Mouse (Mus musculus) thymus, postnatal 36 days (tissue): ENCODE data around the gene Bmpr1b.
A peak's percentile ranks its signal among the peaks of the same experiment; 100 is the strongest.
"Not testable (repeated sequence)": the region's sequence is repeated elsewhere in the genome, so short reads cannot be mapped to it uniquely, and the experiment has no call there.

ENCODE experiments used
- DNase-seq, 2 experiments: peaks; one replicate each; pipeline ENCODE4 v3.0.0; 2022; ENCODE audit warnings: mixed read lengths in 2 of 2

Bmpr1b gene

DNA sequence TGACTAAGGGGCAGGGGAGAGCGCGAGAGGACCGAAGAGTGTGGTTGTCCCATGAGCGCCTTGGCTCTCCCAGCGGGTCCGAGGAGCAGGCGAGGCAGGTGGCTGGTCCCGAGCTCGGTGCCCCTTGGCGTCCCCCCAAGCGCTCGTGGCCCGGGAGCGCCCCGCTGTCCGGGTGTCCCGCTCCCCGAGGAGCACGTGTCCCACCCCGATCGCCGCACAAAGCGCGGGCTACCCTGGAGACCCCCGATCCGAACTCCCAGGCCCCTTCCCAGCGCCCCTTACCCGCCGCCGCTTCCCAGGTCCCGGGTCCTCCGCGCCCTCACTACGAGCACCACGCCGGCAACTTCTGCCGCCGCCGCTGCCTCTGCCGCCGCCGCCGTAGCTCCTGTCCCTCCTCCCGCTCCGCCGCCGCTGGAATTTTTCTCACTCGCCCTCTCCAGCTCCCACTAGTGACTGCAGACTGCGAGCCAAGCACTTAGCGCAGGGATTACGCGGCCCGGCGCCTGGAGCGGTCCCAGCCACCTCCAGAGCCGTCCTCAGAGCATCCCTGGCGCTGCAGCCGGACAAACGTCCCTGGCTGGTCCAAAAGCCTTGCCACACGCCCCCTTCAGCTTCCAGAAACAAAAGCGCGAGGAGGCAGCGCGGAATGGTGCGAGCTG is at the start of gene Bmpr1b:
Gene Bmpr1b (minus strand): TSS at position 563 of the 659 bp plus-strand sequence.
- peak in 1 of 2 experiments; percentile 9 for DNase-seq

DNA sequence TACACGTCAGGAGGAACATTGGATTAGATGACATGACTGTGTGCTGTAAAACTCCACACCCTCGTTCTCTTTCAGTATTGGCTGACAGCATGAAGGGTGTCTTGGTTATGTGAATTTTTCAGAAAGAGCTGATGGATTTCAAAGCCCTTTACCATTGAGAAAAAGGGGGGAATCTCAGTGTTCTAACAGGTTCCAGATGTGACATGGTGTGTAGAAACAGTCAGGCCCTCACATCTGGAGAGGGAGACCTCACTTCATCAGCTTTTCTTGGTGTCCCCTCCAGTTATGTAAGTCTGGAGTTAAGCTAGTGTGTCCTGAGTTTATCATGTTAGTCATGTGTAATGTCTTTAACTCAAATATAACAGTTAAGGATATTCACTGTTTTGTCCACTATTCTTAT is 43.6 kb upstream of the Bmpr1b start:
- DNase-seq = no peak

DNA sequence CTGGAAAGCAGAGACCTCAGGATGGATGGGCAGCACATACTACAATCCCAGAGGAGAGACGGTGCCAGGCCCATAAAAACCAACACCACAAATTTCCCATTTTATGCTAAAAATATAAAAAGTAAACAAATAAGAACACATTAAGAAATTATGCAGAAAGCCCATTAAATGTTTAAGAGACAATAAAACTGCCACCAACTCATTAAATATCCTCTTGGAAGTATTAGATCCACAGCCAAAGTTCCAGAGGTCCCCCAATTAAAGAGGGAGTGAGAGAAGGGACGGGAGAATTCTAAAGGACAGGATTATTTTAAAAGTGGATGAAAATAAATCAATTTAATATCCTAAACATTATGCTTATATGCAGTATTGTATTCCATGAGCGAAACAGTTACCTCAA is 43.0 kb upstream of the Bmpr1b start:
- no peak for DNase-seq

DNA sequence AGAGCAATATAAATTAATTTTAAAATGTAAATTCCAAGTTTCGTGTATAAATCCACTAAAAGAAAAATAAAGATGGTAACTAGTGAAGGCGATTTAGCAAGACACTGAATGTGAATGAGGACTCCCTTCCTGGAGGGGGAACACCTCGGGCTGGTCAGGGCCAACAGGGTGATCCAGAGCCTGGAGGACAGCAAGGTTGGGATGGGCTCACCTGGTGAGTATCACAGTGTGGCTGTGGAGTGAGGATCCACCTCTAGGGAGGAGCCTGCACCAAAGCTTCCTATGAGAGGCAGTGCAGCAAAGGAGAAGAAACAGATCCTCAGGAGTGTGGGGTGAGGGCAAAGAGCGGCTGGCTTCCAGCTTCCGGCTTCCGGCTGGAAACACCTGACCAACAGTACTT is 40.8 kb upstream of the Bmpr1b start:
- no peak for DNase-seq

DNA sequence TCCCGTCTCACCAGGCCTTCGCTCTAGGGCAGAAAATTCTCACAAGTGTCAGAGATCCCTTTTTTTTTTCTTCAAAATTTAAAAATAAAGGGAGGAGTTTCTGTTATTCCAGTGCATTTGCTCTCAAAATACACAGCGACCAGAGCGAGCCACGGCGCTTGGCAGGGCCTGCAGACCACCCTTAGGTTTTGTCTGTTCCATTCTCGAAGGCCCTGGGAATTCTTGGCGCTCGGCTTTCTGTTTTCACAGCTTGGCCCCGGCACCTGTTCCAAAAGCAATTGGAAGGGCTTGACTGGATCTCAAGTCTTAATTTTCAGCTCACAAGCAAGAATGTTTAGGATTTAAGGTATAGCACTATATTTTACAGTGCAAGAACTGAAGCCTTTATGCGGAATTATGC is 39.8 kb upstream of the Bmpr1b start:
- no peak for DNase-seq

DNA sequence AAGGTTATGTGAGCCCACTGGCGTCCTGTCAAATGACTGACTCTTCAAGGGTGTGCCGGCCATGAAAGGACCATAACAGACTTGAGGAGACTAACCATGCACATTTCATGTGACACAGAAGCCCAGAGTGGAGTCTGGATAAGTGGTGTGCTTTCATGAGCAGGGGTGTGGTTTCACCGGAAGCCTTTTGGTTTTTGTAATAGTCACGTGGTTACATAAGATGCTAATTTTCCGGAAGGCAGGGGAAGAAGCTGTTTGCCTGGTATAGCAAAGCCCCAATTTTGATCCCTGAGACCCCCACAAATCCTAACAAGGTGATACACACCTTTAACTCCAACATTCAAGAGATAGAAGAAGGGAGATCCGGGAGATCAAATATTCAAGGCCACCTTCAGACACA is 38.3 kb upstream of the Bmpr1b start:
- no peak for DNase-seq

DNA sequence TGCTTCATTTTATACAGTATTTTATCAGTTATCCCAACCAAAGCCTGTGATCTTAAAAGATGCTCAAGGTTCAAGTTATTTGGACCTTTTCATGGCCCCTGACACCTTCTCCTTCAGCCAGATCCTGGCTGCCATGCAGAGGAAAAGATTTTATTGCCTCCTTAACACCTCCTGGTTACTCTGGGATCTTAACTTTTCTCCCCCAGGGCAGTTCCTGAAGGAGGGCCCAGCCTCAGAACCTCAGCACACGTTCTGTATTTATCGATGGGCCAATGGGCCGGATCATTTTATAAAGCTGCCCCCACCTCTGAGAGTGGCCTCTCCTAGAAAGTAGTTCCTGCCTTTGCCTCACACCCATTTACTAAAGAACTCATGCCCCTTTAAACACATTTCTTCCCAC is 37.1 kb upstream of the Bmpr1b start:
- no peak for DNase-seq

DNA sequence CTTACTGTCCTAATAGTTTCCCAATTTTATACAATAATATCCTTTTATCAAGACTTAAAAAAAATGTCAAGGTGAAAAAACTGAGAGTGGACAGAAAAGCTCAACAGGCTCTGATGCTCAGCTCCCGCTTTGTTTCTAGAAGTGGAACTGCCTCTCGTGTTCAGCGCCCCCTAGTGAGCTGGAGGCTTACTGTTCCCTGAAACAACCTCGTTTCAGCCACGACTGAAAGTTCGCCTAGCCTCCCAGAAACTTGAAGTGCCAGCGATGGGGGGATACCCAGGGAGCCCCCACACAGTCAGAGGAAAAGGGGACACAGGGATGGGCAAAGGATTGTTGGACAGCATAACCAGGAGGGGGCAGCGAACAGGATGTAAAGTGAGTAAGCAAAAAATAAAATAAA is 26.9 kb upstream of the Bmpr1b start:
- no peak for DNase-seq

DNA sequence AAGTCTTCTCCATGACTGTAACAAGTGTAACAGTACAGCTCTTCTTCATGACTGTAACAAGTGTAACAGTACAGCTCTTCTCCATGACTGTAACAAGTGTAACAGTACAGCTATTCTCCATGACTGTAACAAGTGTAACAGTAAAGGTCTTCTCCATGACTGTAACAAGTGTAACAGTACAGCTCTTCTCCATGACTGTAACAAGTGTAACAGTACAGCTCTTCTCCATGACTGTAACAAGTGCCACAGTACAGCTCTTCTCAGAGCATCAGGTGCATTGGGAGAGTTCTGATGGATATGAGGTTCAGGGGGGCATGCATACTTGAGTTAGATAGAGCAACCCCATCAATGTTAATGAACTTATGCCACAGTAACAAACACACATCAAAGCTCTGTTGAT is 22.4 kb upstream of the Bmpr1b start:
- not testable (repeated sequence) for DNase-seq

DNA sequence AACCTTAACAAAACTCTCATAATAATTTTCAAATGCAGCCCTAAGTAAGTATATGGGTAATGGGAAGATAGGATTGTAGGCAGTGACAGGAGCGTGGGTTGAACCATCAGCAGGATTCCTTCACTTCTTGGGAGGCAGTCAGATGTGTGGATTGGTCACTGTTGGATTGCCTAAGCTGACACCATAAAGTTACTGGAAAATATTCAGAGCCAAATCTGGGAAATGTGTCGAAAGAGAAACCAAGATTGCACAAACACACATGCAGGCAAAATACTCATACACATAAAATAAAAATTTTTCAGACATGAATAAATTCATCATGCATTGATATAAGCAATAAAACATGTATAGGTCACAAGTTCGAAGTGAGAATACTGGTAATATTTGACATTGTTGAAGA is 17.3 kb upstream of the Bmpr1b start:
- no peak for DNase-seq

DNA sequence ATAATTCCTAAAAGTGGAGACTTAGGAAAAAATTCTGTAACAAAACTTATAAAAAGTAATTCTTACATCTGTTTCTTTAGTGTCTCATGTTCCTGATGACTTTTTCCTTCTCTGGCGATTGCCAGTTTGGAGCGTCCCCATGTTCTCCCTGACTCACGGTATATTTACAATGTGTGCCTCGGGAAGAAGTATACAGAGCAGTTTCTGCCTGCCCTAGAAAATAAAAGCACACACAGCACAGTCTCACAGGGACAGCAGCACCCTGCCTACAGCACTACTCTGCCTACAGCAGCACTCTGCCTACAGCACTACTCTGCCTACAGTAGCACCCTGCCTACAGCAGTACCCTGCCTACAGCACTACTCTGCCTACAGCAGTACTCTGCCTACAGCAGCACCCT is 4.8 kb upstream of the Bmpr1b start:
- no peak for DNase-seq

DNA sequence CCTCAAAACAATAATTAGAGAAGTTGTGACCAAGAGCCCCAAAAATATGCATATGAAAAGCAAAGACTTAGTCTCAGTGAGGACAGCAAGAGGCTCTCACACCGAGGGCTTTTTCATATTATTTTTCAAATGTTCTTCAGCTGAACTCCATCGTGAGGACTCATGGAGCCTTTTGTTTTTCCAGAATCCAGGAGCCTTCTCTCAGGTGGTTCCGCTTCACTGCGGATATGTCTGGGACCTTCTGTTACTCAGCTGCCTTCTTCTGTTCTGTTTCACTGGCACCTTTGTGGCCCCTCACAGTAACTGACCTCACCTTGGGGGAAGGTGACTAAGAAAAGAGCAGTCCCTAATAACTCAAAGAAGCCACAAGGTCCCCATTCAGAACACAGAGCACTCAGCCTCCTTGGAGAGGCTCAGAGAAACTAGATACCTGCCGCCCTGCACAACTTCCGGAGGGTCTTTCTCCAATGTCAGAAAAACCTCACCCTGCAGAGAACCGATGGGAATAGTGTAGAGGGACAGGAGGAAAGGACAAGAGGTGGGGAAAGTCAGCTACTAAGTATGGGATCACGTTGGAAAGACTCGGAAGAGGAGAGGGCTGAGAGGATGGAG is 868 bp downstream of the Bmpr1b start:
- no peak for DNase-seq

DNA sequence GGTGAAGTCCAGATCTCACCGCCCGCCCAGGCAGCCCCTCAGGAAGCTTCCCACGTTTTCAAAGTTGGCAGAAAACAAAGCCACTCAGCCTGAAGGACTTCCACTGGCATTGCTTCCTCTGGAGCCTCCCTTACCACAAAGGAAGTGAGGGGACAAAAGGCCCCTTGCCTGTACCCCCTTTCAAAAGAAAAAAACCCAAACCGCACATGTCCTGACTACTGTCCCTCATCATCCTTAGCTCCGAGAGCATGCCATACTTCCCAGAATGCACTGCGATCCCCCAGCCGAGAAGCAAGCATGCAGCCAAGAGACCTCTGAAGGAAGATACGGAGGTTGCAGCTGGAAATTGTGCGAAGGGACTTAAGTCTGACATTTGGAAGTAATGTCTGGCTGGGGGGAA is 4.2 kb downstream of the Bmpr1b start:
- DNase-seq = no peak

DNA sequence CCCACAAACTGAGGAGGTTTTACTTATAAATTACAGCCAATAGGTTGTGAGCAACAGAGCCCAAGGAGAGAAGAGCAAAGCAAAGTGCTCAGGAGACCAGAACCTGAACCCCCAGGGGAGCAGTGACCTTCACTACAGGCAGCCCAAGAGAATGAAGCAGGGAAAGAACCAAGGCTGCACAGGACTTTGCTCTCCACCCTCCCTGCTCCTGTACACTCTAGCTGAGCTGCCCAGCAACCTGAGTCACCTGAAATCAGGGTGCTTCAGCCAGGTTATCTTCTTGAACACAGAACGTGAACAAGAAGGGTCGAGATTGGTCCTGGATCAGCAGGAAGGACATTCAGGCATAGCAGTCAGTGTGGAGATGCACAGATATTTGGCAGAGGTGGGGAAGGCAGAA is 5.3 kb downstream of the Bmpr1b start:
- DNase-seq = no peak

DNA sequence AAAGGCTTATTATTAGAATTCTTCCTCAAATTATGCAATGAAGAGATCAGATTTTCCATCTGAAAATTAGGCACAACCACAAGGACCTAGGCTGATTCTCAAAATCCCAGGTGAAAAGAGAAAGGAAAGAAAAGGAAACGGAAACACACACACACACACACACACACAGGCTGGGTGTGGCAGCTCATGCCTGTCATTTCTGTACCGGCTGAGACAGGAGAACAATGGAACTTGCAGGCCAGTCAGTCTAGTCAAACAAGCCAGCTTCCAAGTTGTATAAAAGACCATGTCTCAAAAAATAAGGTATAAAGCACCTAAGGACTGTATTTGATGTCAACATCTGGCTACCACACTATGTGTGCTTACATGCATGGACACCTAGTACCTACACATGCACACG is 7.8 kb downstream of the Bmpr1b start:
- DNase-seq = no peak

DNA sequence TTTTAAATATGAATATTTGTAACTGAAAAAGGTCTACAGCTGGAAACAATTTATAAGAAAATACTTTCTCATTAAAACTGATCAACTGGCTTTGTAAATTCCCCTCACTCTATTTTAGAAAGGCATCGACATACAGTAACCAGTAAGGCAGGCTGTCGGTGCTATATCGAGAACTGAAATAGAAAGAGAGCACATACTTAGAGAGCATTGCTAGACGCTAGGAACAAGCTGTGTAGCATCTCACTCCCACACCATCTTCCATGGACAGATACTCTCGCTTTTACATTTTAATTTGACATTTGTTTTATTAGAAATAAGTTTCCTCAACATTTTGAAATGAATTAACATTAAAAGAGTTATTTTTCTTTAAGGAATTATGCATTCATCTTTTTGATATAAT is 17.2 kb downstream of the Bmpr1b start:
- DNase-seq = no peak

DNA sequence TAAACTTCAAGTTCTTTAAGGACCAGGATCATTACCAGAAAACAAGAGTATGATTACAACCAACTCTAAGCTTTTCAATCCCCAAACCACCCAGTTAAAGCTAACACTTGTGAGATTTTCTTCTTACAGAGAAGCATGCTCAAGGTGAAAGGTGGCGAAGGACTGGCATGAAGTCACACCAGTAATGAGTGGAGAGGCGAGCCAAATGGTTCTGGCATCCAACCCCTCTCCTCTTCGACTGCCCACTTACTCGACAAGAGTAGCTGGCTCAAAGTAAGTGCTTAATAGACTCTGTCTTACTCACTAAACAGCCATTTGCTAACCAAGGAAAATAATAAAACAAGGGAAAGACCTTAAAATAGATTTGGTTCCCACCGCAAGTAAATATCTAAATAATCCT is 30.4 kb downstream of the Bmpr1b start:
- no peak for DNase-seq

DNA sequence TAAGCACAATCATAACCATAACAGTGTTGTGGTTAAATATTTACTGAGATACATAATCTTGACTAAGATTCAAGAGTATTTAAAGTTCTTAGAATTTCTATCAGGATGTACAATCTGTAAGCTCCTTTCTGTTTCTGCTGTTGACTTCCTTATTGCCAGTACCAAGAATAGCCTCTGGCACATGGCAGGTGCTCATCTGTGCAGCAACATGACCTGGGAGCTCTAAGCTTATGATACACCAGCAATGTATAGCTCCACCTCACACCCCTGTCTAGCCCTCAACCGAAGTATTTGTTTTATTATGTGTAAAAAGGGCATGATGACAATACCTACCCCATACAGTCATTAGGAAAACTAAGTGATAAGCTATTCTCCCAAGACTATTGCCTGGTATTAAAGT is 42.8 kb downstream of the Bmpr1b start:
- DNase-seq = no peak

DNA sequence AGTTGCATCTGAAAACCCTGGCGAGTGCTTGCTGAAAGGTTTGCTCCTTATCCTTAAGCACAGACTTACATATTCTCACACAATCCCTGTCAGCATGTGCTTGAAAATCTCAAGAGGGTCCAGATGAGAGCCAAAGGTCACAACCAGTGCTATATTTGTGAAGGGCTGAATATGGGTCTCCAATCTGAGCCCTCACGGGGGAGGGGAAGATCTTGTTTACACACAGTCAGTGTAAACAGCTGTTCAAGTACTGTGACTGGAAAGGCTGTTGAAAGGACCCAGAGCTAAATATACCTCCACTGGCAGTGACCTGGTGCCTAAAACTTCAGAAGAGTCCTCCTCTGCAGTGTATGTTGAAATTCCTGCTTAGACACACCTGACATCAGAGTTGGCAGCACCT is 43.7 kb downstream of the Bmpr1b start:
- DNase-seq = no peak

DNA sequence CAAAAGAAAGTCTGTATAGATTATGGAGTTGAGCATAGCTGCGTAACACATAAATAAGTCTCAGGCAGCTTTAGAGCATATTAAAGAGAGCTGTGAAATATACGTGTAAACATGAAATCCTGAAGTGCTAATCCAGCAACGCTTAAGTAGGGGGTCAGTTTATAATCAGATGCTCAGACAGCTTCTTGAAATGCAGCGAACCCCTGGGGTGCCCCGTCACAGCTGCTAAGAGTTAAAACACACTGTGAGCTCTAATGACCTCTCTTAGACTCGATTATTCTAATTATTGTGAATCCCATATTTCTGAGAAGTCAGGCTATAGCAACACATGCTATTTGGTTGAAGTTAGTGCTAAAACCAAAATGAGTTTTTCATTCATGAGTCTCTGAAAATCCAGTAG is 45.0 kb downstream of the Bmpr1b start:
- DNase-seq = no peak

DNA sequence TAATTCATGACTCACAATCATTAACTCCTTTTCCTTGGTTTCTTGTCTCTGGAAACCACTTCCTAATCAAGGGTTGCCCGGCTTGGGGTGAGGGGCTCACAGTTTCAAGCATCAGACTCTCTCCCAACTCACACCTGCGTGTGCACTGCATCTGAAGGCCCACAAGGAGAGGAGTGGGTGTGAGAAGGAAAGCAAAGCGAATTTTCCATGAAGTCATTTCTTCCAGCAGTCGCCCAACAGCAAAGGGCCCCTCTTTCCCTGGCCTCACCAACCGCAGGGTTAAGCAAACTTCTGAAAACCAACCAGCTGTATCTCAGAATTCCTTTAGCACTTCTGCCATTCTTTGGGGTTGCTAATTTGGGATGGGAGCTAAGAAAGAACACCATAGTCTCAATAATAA is 46.8 kb downstream of the Bmpr1b start:
- DNase-seq = no peak

DNA sequence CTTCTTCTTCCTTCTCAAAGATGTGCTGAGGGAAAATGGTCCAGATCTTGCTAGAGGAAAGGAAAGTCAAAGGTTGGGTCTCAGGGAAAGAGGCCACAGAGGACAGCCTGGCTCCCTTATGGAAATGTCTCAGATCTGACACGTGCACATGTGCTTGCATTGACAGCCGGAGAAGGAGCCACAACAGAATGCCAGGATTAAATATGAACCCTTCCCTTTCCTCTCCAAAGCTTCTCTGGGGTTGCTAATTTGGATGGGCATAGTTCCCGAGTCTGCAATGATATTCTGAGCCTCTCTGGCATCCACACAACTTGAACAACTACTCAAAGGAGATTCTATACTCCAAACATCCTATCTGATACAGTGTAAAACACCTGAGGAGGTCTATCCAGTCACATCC is 48.4 kb downstream of the Bmpr1b start:
- DNase-seq = no peak

DNA sequence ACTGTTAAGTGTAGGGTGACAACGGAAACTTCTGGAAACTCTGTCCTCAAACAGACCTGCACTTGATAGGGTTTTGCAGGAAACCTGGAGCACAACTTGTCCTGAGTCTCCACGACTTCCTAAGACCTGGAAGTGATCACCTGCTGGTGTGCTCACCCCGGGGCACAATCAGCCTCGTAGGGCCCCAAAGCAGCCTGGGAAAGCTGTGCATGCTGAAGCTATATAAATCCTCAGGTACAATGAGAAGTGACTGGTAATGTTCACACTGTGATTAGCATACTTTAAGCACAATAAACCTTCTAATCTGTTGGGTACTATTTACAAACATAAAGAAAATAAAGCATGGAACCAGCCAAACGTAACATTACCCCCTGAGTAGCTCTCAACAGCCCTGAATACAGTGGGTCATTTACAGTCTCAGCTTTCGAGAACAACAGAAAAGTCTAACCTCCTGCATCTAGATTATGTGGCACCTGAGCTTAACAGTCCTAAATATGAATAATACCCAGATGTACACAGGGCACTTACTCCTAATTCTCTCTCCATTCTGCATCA is 54.4 kb downstream of the Bmpr1b start:
- DNase-seq = no peak

DNA sequence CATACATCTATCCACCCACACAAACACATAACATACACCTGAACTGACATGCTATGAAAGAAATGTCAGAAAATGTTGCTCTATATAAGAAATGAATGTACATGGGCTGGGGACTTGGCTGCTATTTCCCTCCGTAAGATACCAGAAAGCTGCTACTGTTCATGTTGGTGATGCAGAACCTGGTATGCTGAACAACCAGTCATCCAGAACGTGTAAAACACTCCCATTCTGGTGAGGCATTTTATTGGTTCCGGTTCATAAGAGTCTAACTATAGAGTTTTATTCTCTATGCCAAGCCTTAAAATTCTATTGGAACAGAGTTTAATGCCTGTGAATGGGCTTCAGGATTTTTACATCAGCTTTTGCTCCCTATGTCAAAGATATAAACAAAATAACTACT is 55.0 kb downstream of the Bmpr1b start:
- DNase-seq = no peak

DNA sequence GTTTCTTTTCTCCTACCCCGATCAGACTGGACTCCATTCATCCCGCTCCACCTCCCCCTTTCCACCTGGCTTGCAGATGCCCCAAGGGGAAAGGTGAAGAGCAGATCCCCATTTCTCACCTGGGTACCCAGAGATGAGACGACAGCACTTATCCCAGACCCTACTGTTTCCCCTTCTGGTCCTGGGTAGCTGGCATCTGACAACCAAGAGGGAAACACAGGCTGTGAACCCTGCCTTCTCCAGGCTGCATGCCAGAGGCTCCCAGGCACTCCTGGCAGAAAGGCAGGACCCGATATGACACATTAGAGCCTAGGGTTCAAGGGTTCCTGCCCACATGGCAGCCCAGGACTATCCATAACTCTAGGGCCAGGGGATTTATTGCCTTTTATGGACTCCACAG is 56.0 kb downstream of the Bmpr1b start:
- no peak for DNase-seq
